Mouse (Mus musculus): ENCODE measurements around the gene Bcar1. TPM values are rescaled to one million over a fixed set of nuclear protein-coding genes. Genes with fewer than 3 reads are reported as not detected.

Bcar1 gene
- polyA plus RNA-seq, 1 experiment: 1.5 TPM

GRCm38 (mm10) chr8:111718937-111719336 lies 24.7 kb downstream of the Bcar1 start:
- TF ChIP-seq FLI1 (IDR thresholded peaks at IDR 0.05; ENCODE audit: low read length): no peak
- TF ChIP-seq GATA1 (IDR thresholded peaks at IDR 0.05; ENCODE audit: borderline replicate concordance, low read length): no peak
- H3K4me3 ChIP-seq (replicated peaks): no peak overlapping the region
- H3K9me3 ChIP-seq: no peaks in the 10 kb centered on the region
- peaks cover 75% of the 10 kb centered on the region for H3K27me3 ChIP-seq (replicated peaks)
- H3K36me3 ChIP-seq (replicated peaks; ENCODE audit: low read length): peaks cover 2% of the 10 kb centered on the region
- H3K4me1 ChIP-seq: peaks cover 43% of the 10 kb centered on the region

DNA sequence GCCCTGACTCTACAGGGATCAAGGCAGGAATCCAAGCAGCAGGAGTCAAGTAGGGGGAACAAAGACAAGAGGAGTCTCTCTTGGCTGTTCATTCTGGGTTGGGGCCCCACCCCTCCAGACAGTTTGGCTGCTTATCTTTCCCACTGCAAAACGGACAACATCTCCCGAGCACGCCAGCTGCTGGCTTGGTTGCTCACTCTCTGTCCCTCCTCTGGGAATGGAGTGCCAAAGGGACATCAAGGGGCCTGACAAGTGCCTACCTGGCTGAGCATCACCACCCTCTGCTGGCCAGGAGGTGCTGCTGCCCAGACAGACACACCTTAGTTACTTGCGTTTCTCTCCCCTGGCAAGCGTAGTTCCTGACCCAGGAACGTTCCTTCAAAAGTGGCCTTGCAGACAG lies 25.7 kb downstream of the Bcar1 start:
- H3K4me1 ChIP-seq: peaks cover 40% of the 10 kb centered on the region
- peak overlapping the region; percentile 7 for H3K4me3 ChIP-seq (replicated peaks)
- TF ChIP-seq FLI1 (IDR thresholded peaks at IDR 0.05; ENCODE audit: low read length): no peak
- no peak for TF ChIP-seq GATA1 (IDR thresholded peaks at IDR 0.05; ENCODE audit: borderline replicate concordance, low read length)
- H3K36me3 ChIP-seq (replicated peaks; ENCODE audit: low read length): peaks cover 2% of the 10 kb centered on the region
- H3K9me3 ChIP-seq: no peaks in the 10 kb centered on the region
- H3K27me3 ChIP-seq (replicated peaks): peaks cover 79% of the 10 kb centered on the region

- H3K4me1 ChIP-seq: peaks cover 40% of the 10 kb centered on the region
- no peak overlapping the region for H3K4me3 ChIP-seq (replicated peaks)
- peaks cover 2% of the 10 kb centered on the region for H3K36me3 ChIP-seq (replicated peaks; ENCODE audit: low read length)
- H3K9me3 ChIP-seq: no peaks in the 10 kb centered on the region
- no peak for TF ChIP-seq GATA1 (IDR thresholded peaks at IDR 0.05; ENCODE audit: borderline replicate concordance, low read length)
- TF ChIP-seq FLI1 (IDR thresholded peaks at IDR 0.05; ENCODE audit: low read length): no peak
- peaks cover 80% of the 10 kb centered on the region for H3K27me3 ChIP-seq (replicated peaks)
These were observed 26.2 kb downstream of the Bcar1 start for GRCm38 (mm10) chr8:111717488-111717792.

DNA sequence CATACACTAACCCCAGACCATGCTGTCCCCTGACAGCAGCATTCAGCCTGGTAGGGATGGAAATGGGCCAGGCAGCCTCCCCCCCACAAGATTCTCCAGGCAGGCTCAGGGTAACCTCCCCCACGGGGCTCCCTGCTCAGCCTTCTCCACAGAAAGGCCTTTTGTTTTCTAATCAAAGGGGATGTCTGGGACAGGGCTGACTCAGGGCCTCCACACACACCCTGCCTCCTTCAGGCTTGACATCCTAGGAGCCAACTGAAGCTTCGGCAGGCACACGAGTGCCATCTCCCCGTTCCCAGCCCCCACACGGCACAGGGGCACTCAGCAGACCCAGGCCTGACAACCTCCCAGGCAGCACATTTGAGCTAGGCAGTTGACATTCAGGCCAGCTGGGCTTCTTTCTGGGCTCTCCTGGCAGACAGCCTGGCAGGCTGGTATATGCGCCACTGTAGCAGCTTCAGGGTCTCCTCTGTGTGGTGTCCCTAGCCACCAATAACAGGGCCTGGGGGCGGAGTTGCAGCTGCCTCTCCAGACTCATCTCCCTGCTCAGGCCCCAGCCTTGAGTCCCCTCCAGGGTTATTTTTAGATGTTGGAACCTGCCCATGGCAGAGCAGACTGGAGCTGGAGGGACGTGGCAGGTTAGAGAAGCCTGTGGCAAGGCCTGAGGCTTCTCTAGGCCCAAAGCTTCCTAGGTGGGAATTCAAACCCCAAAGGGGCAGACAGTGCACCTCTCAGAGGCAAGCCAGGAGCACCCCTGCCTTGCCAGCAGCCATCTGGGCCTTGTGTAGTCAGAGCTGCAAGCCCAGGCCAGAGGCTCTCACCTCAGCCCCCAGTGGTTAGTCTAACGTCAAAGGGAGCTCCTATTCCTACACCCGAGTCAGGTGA lies 26.8 kb downstream of the Bcar1 start:
- Histone ChIP-seq H3K36me3 (replicated peaks; ENCODE audit: low read length) (peaks cover 2% of the 10 kb centered on the region), H3K9me3 (no peaks in the 10 kb centered on the region), H3K4me1 (peaks cover 40% of the 10 kb centered on the region), H3K4me3 (replicated peaks) (no peak overlapping the region), H3K27me3 (replicated peaks) (peaks cover 86% of the 10 kb centered on the region)
- TF ChIP-seq GATA1 (IDR thresholded peaks at IDR 0.05; ENCODE audit: borderline replicate concordance, low read length) (no peak), FLI1 (IDR thresholded peaks at IDR 0.05; ENCODE audit: low read length) (no peak)

- Histone ChIP-seq H3K9me3 (no peaks in the 10 kb centered on the region), H3K4me3 (replicated peaks) (no peak overlapping the region), H3K27me3 (replicated peaks) (peaks cover 87% of the 10 kb centered on the region), H3K4me1 (peaks cover 34% of the 10 kb centered on the region), H3K36me3 (replicated peaks; ENCODE audit: low read length) (peaks cover 8% of the 10 kb centered on the region)
- TF ChIP-seq FLI1 (IDR thresholded peaks at IDR 0.05; ENCODE audit: low read length) (no peak), GATA1 (IDR thresholded peaks at IDR 0.05; ENCODE audit: borderline replicate concordance, low read length) (no peak)
These were observed 28.1 kb downstream of the Bcar1 start for GRCm38 (mm10) chr8:111715514-111715913.

DNA sequence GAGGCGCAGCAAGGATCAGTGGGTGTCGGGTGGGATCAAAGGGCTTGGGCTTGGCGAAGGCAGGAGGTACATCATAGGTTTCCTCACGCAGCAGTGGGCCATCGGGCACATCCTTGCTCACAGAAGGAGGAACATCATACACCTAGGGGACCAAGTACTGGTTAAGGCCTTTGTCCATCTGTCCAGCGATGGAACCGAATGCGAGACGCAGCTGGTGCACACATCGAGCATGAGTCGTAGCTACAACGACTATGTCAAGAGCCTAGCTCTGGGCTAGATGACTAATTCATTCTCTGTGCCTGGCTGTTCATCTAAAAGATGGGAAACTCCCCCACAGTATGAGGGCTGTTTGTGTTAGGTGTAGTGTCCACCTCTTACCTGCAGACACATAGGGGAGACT lies 29.3 kb downstream of the Bcar1 start:
- Histone ChIP-seq H3K4me3 (replicated peaks) (no peak overlapping the region), H3K36me3 (replicated peaks; ENCODE audit: low read length) (peaks cover 7% of the 10 kb centered on the region), H3K27me3 (replicated peaks) (peaks cover 90% of the 10 kb centered on the region), H3K9me3 (no peaks in the 10 kb centered on the region), H3K4me1 (peaks cover 23% of the 10 kb centered on the region; the same call in 1 of the 2 replicates)
- TF ChIP-seq GATA1 (IDR thresholded peaks at IDR 0.05; ENCODE audit: borderline replicate concordance, low read length): no peak
- TF ChIP-seq FLI1 (IDR thresholded peaks at IDR 0.05; ENCODE audit: low read length): no peak

DNA sequence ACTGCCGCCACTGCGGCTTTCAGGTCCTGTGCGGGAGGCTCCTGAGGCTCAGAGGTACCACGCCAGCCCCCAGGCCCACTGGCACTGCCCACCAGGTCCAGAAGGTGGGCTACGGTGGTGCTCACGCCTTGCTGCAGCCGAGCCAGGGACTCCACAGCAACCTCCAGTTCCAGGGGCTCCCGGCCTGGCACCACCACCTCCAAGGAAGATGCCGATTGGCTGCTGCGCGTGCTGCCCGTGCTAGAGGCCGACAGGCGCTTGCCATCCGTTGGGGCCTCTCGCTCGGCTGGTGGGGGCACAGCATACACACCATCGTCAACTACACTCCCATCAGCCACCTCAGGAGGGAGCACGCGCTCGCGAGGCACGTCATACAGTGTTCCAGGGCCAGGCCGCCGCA lies 29.8 kb downstream of the Bcar1 start:
- Histone ChIP-seq H3K9me3 (no peaks in the 10 kb centered on the region), H3K4me3 (replicated peaks) (no peak overlapping the region), H3K36me3 (replicated peaks; ENCODE audit: low read length) (peaks cover 7% of the 10 kb centered on the region), H3K27me3 (replicated peaks) (peaks cover 92% of the 10 kb centered on the region), H3K4me1 (peaks cover 20% of the 10 kb centered on the region; the same call in 1 of the 2 replicates)
- TF ChIP-seq FLI1 (IDR thresholded peaks at IDR 0.05; ENCODE audit: low read length) (no peak), GATA1 (IDR thresholded peaks at IDR 0.05; ENCODE audit: borderline replicate concordance, low read length) (no peak)

GRCm38 (mm10) chr8:111713291-111713690 lies 30.3 kb downstream of the Bcar1 start:
- Histone ChIP-seq H3K4me1 (peaks cover 20% of the 10 kb centered on the region; the same call in 1 of the 2 replicates), H3K36me3 (replicated peaks; ENCODE audit: low read length) (peaks cover 7% of the 10 kb centered on the region), H3K9me3 (no peaks in the 10 kb centered on the region), H3K4me3 (replicated peaks) (no peak overlapping the region), H3K27me3 (replicated peaks) (peaks cover 96% of the 10 kb centered on the region)
- TF ChIP-seq FLI1 (IDR thresholded peaks at IDR 0.05; ENCODE audit: low read length): no peak
- TF ChIP-seq GATA1 (IDR thresholded peaks at IDR 0.05; ENCODE audit: borderline replicate concordance, low read length): no peak

GRCm38 (mm10) chr8:111712588-111712987 lies 31.0 kb downstream of the Bcar1 start:
- Histone ChIP-seq H3K4me3 (replicated peaks) (no peak overlapping the region), H3K4me1 (peaks cover 13% of the 10 kb centered on the region; the same call in 1 of the 2 replicates), H3K27me3 (replicated peaks) (peaks cover 90% of the 10 kb centered on the region), H3K36me3 (replicated peaks; ENCODE audit: low read length) (peaks cover 7% of the 10 kb centered on the region), H3K9me3 (no peaks in the 10 kb centered on the region)
- TF ChIP-seq GATA1 (IDR thresholded peaks at IDR 0.05; ENCODE audit: borderline replicate concordance, low read length) (no peak), FLI1 (IDR thresholded peaks at IDR 0.05; ENCODE audit: low read length) (no peak)

DNA sequence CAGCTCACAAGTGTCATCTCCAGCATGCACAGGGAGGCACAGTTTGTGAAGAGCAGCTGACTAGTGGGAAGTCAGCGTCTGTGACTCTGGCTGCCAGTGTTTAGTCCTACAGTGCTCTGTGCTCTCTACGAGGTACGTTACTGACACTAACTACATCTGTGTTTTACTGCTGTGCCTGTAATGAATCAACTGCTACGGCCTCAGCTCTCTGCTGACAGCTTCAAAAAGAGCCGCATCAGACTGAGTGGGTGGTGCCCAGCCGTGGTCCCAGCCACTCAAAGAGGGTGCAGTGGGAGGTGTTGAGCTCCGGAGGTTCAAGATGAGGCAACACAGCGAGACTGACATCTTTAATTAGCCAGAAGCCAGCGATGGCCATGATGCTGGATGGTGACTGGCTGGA lies 31.5 kb downstream of the Bcar1 start:
- Histone ChIP-seq H3K27me3 (replicated peaks) (peaks cover 89% of the 10 kb centered on the region), H3K36me3 (replicated peaks; ENCODE audit: low read length) (peaks cover 7% of the 10 kb centered on the region), H3K4me3 (replicated peaks) (no peak overlapping the region), H3K9me3 (no peaks in the 10 kb centered on the region), H3K4me1 (peaks cover 11% of the 10 kb centered on the region; the same call in 1 of the 2 replicates)
- TF ChIP-seq FLI1 (IDR thresholded peaks at IDR 0.05; ENCODE audit: low read length): no peak
- TF ChIP-seq GATA1 (IDR thresholded peaks at IDR 0.05; ENCODE audit: borderline replicate concordance, low read length): no peak

Data from megakaryocyte, embryonic 14.5 days (primary cell).